Mouse (Mus musculus) kidney, postnatal 4 days (tissue): ENCODE results near the gene Krtap2-4.
"Not testable (repeated sequence)": the region's sequence is repeated elsewhere in the genome, so short reads cannot be mapped to it uniquely, and the experiment has no call there.

Experiments used
- DNase-seq, 2 experiments: peaks; one replicate each; pipeline ENCODE4 v3.0.0; 2021; ENCODE audit warnings: mixed read lengths in 2 of 2

The Krtap2-4 gene

DNA sequence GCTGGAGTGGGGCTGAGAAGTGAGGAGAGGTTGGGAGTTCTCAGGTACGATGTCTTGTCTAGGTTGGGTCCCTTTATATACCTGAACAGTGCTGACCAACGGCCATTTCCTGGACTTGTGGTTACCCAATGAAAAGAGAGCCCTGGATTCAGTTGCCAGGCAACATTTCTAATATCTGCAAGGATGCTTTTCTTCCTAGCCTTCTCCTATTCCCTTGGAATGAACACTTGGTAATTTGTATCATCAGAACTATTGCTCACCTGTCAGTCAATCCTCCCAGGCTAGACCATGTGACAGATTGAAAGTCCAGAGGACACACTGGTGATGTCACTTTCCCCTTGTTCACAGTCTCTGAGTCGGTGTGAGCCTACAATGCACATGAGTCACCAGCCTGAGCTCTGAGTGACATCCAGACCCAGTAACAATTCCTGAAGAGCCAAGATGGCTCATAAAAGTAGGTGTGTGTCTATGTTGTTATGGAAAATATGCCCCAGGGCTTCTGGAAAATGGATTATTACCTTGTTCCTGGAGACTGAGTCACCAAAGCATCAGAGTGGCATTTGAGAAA is at the start of gene Krtap2-4:
Gene Krtap2-4 (minus strand): TSS at position 51 of the 568 bp plus-strand sequence.
- no peak for DNase-seq

DNA sequence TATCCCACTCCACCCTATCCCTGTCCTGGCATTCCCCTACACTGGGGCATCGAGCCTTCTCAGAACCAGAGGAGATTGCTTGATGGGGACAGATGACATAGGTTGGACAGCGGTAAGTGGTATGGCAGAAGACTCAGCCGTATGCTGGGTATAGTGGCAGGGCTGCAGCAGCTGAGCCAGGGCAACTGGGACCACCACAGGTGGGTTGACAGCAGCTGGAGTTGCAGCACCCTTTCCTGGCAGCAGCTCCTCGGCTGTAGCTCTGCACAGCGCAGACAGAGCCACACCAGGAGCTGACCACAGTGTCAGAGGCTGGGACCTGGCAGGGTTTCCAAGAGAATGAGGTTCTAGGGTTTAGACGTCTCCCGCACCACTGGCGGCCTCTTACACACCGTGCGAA is 48.2 kb upstream of the Krtap2-4 start:
- DNase-seq = no peak

DNA sequence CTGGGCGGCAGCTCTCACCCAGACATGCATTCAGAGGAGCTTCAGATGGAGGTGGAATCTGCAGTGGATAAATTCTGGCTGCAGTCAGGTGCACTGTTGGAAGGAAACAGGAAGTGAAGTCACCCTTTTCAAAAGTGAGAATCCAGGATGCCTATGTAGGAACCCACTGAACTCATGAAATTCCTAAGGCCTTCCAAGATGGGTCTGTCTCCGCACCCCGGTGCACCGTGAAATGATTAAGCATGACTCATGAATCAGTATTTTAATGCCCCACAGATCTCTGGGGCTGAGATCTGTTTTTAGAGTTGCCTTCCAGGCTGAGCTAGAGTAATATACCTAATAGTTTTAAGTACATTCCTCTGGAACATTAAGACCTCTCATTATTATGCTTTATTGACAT is 44.6 kb upstream of the Krtap2-4 start:
- no peak for DNase-seq

DNA sequence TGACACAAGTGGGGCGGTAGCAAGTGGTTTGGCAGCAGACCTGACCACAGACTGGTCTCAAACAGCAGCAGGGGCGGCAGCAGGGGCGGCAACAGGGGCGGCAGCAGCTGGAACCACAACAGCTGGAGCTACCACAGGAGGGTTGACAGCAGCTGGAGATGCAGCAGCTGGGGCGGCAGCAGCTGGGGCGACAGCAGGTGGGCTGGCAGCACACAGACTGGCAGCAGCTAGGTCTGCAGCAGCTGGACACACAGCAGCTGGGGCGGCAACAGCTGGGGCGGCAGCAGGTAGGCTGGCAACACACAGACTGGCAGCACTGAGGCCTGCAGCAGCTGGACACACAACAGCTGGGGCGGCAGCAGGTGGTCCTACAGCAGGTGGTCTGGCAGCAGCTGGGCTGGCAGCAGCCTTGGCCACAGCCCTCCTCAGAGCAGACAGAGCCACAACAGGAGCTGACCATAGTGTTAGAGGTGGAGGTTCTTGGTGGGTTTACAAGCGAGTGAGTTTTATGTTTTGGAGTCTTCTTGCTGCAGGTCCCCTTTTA is 43.9 kb upstream of the Krtap2-4 start, which contains the start of gene Gm11563:
Gene Gm11563 (minus strand): TSS at position 494 of the 544 bp plus-strand sequence.
- not testable (repeated sequence) for DNase-seq

DNA sequence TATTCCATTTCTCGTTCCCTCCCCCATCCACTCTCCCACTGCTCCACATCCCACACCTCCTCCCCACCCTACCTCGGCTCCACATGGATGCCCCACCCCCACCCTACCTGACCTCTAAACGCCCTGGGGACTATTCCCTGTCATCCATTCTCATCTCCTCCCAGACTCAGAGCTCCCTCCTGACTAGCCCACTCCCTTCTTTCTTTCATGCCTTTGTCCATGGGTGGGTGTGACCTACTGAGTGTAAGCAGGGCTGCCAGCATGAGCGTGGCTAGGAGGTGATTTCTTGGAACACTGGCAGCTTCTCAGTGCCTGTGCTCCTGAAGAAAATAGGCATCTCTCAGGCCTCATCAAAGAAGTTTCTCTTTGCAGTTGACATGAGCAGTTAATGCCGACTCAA is 42.4 kb upstream of the Krtap2-4 start:
- no peak for DNase-seq

DNA sequence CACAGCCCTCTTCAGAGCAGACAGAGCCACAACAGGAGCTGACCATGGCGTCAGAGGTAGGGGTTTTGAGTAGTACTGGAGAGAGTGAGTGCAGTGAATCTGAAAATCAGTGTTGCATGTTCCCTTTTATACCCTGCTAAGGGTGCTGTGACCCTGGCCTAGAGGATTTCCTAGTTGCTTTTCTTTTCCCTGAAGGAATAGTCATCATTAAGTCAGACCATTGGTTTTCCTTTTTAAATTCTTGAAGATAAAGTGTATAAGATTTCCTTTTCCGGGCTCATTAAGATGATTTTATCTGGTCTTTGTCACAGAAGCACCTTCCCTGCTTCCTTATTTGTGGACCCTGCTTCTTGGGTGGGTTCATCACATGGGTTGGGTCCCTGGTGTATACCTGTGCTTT is 35.5 kb upstream of the Krtap2-4 start, which contains the start of gene Gm11555:
Gene Gm11555 (minus strand): TSS at position 101 of the 400 bp plus-strand sequence.
- DNase-seq = no peak

DNA sequence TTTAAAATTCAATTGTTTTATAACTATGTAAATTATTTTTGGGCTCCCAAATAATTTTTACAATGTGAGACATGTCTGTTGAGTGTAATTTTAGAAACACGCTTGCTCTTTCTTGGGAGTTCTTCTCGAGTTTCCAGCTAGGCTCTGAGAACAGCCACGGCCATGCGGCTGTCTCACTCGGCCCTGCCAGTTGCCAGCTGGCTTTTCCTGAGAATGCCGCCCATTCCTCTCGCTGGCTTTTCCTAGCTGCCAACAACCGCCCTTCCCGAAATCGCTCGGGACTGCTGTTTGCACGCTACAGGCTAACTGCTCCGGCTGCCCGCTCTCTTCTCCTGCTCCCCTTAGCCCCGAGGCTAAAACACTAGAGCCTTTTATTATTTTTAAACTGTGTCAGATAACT is 31.8 kb upstream of the Krtap2-4 start:
- no peak for DNase-seq

DNA sequence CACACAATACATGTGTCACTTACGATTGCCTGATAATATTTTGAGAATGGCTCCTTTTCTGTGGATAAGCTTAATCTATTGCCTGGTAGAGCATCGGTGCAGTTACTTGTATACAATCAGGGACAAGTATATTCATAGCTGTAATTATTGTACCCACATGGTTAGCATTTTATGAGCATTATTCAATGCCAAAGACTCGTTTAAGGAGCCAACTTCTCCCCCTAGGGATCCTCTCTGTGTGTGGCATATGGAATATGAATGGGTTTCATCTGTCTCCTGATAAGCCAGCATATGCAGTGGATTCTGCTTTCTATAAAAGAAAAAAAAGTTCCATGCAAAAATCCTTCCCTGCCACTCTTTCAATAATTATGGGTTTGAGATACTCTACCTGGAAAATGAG is 29.7 kb upstream of the Krtap2-4 start:
- no peak for DNase-seq

DNA sequence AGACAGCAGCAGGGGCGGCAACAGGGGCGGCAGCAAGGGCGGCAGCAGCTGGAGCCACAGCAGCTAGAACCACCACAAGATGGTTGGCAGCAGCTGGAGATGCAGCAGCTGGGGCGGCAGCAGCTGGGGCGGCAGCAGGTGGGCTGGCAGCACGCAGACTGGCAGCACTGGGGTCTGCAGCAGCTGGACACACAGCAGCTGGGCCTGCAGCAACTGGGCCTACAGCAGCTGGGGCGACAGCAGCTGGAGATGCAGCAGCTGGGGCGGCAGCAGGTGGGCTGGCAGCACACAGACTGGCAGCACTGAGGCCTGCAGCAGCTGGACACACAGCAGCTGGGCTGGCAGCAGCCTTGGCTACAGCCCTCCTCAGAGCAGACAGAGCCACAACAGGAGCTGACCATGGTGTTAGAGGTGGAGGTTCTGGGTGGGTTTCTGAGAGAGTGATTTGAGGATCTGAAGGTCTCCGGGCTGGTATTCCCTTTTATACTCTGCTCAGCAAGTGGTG is 29.0 kb upstream of the Krtap2-4 start, which contains the start of gene Krtap4-7:
Gene Krtap4-7 (minus strand): TSS at position 455 of the 505 bp plus-strand sequence.
- DNase-seq = not testable (repeated sequence)

DNA sequence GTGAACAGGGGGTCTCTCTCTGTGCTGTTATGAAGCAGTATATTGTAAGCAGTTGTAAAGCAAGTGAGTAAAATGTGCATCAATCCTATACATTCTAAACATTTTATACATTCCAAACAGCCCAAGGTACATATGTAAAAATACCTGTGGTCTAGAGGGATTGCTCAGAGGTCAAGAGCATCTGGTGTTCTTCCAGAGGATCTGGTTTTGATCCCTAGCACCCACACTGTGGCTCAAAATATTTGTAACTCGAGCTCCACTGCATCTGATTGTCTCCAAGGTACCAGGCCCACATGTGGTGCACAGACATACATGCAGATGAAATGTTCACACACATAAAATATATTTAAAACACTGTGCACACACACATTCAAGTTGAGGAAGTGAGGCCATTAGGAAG is 26.3 kb upstream of the Krtap2-4 start:
- DNase-seq = no peak

DNA sequence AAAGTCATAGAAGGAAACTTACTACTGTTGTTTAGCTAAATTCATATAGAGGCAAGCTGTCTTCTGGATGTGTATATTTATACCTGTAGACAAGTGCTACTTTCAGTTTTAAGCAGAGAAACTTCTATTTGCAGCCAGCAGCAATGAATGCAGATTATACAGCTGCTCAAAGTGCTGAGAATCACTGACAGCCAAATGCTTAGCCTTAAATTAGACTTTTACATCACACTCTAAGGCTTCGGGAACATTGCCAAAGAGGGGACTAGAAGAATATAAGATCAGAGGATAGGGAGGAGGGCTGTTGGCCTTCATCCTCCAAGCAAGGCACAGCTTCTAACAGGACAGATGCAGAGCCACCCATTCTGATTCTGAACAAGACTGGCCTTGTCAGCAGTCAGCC is 22.4 kb upstream of the Krtap2-4 start:
- no peak for DNase-seq

DNA sequence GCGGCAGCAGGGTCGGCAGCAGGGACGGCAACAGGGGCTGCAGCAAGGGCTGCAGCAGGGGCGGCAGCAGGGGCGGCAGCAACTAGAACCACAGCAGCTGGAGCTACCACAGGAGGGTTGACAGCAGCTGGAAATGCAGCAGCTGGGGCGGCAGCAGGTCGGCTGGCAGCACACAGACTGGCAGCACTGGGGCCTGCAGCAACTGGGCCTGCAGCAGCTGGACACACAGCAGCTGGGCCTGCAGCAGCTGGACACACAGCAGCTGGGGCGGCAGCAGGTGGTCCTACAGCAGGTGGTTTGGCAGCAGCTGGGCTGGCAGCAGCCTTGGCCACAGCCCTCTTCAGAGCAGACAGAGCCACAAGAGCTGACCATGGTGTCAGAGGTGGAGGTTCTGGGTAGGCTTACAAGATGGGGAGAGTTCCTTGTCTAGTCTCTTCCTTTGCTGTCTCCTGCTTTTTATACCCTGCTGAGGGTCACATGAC is 20.0 kb upstream of the Krtap2-4 start, which contains the start of gene Krtap4-2:
Gene Krtap4-2 (minus strand): TSS at position 432 of the 482 bp plus-strand sequence.
- DNase-seq = no peak

DNA sequence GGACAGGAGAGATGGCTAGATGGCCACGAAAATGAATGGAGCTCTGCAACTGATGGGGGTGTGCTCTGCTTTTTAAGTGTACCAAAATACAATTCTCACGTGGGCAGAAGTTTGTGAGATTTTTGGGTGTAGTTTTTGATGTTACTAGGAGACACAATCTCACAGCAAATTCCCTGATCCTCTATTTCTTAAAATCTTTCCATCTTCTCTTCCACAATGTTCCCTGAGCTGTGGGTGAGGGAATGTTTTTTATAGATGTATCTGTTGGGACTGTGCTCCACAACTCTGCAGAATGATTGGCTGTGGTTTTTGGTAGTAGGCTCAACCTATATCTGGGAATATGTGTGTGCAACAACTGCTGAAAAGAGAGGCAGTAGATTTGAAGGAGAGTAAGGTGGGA is 18.6 kb upstream of the Krtap2-4 start:
- no peak for DNase-seq

DNA sequence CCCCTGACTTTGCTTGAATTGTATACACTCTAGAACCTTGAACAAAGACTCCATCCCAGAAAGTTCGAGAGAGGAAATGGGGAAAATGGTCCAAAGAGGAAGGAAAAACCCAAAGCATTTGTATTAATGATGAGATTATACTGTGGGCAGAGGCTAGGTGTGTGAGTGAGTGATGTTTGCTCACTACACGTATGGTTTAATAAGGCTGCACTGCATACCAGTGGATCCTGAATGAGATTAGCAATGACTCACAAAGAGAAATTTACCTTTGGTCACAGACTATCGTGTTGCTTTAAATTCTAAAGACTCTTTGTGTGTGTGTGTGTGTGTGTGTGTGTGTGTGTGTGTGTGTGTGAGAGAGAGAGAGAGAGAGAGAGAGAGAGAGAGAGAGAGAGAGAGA is 16.2 kb upstream of the Krtap2-4 start:
- no peak for DNase-seq

DNA sequence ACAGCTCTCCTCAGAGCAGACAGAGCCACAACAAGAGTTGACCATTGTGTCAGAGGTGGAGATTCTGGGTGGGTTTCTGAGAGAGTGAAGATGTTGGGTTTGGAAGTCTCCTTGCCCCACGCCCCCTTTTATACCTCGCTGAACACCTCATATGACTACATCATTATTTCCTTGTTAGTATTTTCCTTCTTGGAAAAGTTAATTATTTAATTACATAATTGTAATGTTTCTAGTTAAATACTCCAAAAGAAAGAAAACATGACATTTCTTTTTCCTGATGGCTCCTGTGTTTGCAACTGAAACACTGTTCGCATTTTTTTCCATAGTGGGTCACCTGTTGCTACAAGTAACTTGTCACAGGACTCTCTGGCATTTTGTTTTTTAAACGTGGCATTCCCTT is 13.5 kb upstream of the Krtap2-4 start, which contains the start of gene Krtap4-1:
Gene Krtap4-1 (minus strand): TSS at position 101 of the 400 bp plus-strand sequence.
- no peak for DNase-seq

DNA sequence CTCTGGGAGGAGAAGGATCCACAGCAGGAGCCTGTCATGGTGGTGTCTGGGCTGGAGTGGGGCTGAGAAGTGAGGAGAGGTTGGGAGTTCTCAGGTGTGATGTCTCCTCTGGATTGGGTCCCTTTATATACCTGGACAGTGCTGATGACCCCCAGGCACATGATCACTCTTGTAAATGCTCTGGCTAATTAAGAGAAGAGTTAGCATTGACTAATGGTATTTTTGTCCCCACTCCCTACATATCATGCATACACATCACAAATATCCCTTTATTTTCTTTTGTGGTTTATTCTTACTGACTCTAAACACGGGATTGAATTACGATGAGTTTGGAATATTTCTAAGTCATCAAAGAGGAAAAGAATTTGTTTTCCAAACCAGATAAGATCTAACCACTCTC is 5.7 kb upstream of the Krtap2-4 start, which contains the start of gene Gm11562:
Gene Gm11562 (minus strand): TSS at position 101 of the 400 bp plus-strand sequence.
- DNase-seq = no peak

DNA sequence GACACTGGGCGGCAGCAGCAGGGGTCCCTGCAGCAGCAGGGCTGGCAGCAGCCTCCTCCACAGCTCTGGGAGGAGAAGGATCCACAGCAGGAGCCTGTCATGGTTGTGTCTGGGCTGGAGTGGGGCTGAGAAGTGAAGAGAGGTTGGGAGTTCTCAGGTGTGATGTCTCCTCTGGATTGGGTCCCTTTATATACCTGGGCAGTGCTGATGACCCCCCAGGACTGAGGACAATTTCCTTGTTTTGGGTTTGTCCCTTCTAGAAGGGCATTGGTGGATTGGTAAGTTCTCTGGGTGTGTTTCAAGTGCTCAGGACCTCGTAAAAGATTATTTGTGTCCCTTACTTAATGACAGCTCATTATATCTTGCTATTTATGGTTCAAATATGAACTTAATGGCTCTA is 4.6 kb downstream of the Krtap2-4 start, which contains the start of gene Gm11937:
Gene Gm11937 (minus strand): TSS at position 101 of the 400 bp plus-strand sequence.
- not testable (repeated sequence) for DNase-seq

DNA sequence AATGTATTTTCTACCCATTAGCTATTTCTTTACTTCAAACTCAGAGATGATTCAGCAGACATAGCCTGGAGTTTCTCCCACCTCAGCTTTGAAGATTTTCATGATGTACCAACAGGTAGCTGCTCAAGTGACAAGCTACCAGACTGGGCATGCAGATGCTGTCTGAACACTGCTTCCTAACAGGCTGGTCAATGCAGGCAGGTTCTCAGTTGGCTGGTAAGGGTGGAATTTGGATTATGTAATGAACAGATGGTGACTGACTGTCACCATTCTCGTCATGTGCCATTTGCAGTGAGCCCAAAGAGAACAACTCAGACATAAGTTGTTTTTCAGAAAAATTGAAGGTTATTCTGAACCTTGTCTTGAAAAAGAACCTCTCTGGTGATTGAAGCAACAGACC is 5.5 kb downstream of the Krtap2-4 start:
- DNase-seq = no peak

DNA sequence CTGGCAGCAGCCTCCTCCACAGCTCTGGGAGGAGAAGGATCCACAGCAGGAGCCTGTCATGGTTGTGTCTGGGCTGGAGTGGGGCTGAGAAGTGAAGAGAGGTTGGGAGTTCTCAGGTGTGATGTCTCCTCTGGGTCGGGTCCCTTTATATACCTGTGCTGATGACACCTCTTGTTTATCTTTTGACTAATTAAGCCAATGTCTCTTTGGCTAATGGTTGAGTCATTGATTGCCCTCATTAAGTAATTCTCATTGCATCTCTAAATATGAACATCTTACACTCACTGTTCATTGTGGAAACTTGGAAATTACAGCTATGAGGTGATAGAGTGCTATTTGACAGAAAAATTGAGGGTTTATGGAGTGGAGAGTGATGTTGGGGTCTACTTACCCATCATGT is 11.4 kb downstream of the Krtap2-4 start, which contains the start of gene Gm11938:
Gene Gm11938 (minus strand): TSS at position 101 of the 400 bp plus-strand sequence.
- DNase-seq = not testable (repeated sequence)

DNA sequence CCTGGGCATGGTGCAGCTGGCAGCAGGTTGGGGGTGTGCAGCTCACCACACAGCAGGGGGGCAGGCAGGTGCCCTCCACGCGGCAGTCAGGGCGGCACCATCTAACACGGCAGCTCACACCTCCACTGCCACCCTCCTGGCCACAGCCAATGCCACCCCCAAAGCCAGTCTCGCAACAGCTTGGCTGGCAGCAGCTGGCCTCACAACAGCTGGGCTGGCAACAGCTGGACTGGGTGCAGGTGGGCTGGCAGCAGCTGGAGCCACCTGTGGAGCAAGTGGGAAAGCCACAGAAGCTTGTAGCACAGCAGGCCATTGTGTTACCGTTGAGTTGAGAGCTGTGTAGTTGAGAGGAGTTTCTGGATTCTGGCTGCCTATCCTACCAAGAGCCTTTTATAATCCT is 16.9 kb downstream of the Krtap2-4 start, which contains the start of gene Krtap9-3:
Gene Krtap9-3 (minus strand): TSS at position 364 of the 400 bp plus-strand sequence.
- DNase-seq = not testable (repeated sequence)

DNA sequence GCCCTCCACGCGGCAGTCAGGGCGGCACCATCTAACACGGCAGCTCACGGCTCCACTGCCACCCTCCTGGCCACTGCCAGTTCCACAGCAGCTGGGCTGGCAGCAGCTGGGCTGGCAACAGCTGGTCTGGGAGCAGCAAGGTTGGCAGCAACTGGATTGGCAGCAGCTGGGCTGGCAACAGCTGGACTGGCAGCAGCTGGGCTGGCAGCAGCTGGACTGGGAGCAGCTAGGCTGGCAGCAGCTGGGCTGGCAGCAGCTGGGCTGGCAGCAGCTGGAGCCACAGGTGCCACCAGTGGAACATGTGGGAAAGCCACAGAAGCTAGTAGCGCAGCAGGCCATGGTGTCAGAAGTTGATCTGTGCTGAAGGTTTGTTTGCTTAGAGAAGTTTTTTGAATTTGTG is 23.7 kb downstream of the Krtap2-4 start, which contains the start of gene Krtap1-3:
Gene Krtap1-3 (minus strand): TSS at position 359 of the 400 bp plus-strand sequence.
- no peak for DNase-seq

DNA sequence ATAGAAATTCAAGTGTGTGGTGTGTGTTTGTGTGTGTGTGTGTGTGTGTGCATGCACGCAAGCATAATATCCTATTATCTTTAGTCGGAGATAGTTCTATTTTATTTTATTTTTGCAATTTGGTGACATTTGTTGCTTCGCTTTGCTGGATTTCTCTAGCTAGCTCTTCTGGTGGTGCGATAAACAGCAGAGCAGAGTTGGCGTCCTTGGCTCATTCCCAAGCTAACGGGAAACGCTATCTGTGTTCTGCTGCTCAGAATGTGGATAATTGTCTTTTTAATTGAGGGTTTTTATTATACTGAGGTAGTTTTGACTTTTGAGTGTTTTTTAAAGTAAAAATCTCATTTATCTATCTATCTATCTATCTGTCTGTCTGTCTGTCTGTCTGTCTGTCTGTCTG is 29.6 kb downstream of the Krtap2-4 start:
- DNase-seq = no peak

DNA sequence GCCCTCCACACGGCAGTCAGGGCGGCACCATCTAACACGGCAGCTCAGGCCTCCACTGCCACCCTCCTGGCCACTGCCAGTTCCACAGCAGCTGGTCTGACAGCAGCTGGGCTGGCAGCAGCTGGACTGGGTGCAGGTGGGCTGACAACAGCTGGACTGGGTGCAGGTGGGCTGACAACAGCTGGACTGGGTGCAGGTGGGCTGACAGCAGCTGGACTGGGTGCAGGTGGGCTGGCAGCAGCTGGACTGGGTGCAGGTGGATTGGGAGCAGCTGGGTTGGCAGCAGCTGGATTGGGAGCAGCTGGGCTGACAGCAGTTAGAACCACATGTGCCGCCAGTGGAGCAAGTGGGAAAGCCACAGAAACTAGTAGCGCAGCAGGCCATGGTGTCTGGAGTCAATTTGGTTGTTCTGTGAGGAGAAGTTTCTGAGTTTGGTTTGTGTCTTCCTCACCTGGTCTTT is 31.4 kb downstream of the Krtap2-4 start, which contains the start of gene Krtap1-4:
Gene Krtap1-4 (minus strand): TSS at position 410 of the 460 bp plus-strand sequence.
- no peak for DNase-seq
